Mouse (Mus musculus) cerebellum, postnatal 10 days (tissue): ENCODE measurements at regions not wholly inside any gene's neighbourhood (a gene's known extent, or its start where the extent isn't known, plus 50 kb on each side); places are given as distances from the start of the nearest gene placed in this dataset.
"Not testable (repeated sequence)": the region's sequence is repeated elsewhere in the genome, so short reads cannot be mapped to it uniquely, and the experiment has no call there.

Experiments used
- DNase-seq, 2 experiments: peaks; one replicate each; pipeline ENCODE4 v3.0.0; 2021; ENCODE audit warnings: mixed read lengths in 2 of 2

GRCm38 (mm10) chr14:86178517-86178916 is 962.5 kb downstream of the Diaph3 start:
- DNase-seq, result no peak

- DNase-seq, result no peak
Measured at GRCm38 (mm10) chr14:86171118-86171517, 969.9 kb downstream of the Diaph3 start.

- no peak for DNase-seq
Measured at GRCm38 (mm10) chr14:86159151-86159550, 981.9 kb downstream of the Diaph3 start.

- no peak for DNase-seq
Measured at GRCm38 (mm10) chr14:86154688-86155087, 986.3 kb downstream of the Diaph3 start.

GRCm38 (mm10) chr14:86151276-86151675 is 989.8 kb downstream of the Diaph3 start:
- DNase-seq, result no peak

- no peak for DNase-seq
Measured at GRCm38 (mm10) chr14:86150329-86150866, 990.6 kb downstream of the Diaph3 start.

GRCm38 (mm10) chr14:86115254-86116057 is 1025.6 kb downstream of the Diaph3 start:
- DNase-seq, result peak; percentile 62 to 68

- DNase-seq, result no peak
Measured at GRCm38 (mm10) chr14:86101497-86101896, 1039.5 kb downstream of the Diaph3 start.

GRCm38 (mm10) chr14:86070313-86071100 is 1070.5 kb downstream of the Diaph3 start:
- no peak for DNase-seq

- no peak for DNase-seq
Measured at GRCm38 (mm10) chr14:86069329-86069728, 1071.7 kb downstream of the Diaph3 start.

GRCm38 (mm10) chr14:86067743-86068142 is 1073.3 kb downstream of the Diaph3 start:
- DNase-seq, result no peak

- DNase-seq, result no peak
Measured at GRCm38 (mm10) chr14:86063620-86063943, 1077.5 kb downstream of the Diaph3 start.

- peak; percentile 59 to 65 for DNase-seq
Measured at GRCm38 (mm10) chr14:86062885-86063619, 1078.0 kb downstream of the Diaph3 start.

- DNase-seq, result peak in 1 of 2 experiments; percentile 25
Measured at GRCm38 (mm10) chr14:86056991-86057390, 1084.0 kb downstream of the Diaph3 start.

- no peak for DNase-seq
Measured at GRCm38 (mm10) chr14:86054668-86055067, 1086.4 kb downstream of the Diaph3 start.

- no peak for DNase-seq
Measured at GRCm38 (mm10) chr14:86029401-86029800, 1111.6 kb downstream of the Diaph3 start.

GRCm38 (mm10) chr14:86017611-86018010 is 1123.4 kb downstream of the Diaph3 start:
- DNase-seq, result not testable (repeated sequence)
